Mouse (Mus musculus): Measurements from ENCODE around the gene Tmod3. TPM values are rescaled to one million over a fixed set of nuclear protein-coding genes. Genes with fewer than 3 reads are reported as not detected.

Gene Tmod3
- polyA plus RNA-seq, 1 experiment from 2014 or later: 111 TPM

DNA sequence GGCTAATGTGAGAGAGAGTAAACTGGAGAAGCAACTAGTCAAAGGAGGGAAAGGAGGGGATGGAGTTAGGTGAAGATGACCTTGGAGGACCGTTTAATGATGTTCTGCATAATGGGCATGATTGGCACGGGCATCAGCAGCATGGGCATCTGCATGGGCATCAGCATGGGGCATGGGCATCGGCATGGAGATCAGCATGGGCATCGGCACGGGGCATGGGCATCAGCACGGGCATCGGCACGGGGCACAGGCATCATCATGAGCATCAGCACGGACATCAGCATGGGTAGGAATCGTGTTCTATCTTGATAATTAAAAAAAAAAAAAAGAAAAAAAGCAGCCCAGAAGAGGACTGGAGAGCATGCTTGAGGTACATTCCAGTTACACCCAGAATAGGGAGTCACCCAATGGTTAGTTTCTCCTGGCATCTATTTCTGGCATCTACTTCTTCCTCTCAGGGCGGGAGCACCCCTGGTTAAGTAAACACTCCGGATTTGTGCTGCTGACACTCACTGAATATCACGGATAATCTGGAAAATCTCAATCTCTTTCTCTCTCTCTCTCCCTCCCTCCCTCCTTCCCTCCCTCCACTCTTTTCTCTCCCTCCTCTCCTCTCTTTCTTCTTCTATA lies 1.7 kb upstream of the Tmod3 start:
- Histone ChIP-seq H3K4me3 (ENCODE audit: low read depth, low read length) (no peak overlapping the region), H3K27me3 (ENCODE audit: control insufficient read depth, insufficient read depth, low read length) (no peaks in the 10 kb centered on the region), H3K9me3 (ENCODE audit: control insufficient read depth, low read length) (no peaks in the 10 kb centered on the region), H3K9ac (ENCODE audit: low read length) (no peak overlapping the region), H3K27ac (replicated peaks) (0 out of 2 replicates have a peak overlapping the region, but pooled peaks have one; percentile 49), H3K4me1 (replicated peaks; ENCODE audit: control insufficient read depth, insufficient read depth) (no peaks in the 10 kb centered on the region; the same call in 1 of the 2 replicates), H3K4me2 (replicated peaks; ENCODE audit: low read depth) (no peak overlapping the region), H3K36me3 (ENCODE audit: control insufficient read depth, insufficient read depth, low read length) (no peaks in the 10 kb centered on the region)
- no peak for TF ChIP-seq CTCF (IDR thresholded peaks at IDR 0.05; ENCODE audit: low read depth)
- no peak for TF ChIP-seq EP300 (optimal IDR thresholded peaks at IDR 0.05)
- 73% methylated on average over 13 of the region's 13 CpGs for WGBS
- DNase-seq (ENCODE audit: low spot score): no peak
- ATAC-seq (ENCODE audit: low FRiP score, low TSS enrichment): no peak

DNA sequence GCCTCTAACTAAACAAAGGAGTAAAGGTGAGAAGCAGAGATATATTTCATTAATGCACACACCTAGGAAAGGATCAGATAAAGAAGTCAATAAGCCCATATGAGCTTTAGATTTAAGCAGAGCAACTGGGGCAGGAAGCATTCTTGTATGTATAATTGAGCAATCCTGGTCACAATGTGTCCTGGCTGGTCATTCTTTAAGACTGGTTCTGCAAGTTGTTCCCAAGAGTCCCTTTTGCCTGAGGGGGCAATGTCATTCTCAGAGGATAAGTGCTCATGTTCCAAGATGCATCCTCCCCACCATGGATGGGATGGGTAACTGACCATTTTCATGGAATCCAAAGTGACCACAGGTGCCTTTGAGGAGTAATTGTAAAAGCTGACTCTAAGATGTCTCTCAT lies 896 bp upstream of the Tmod3 start:
- H3K27ac ChIP-seq (replicated peaks): no peak overlapping the region
- no peak for ATAC-seq (ENCODE audit: low FRiP score, low TSS enrichment)
- no peaks in the 10 kb centered on the region for H3K27me3 ChIP-seq (ENCODE audit: control insufficient read depth, insufficient read depth, low read length)
- no peak overlapping the region for H3K4me2 ChIP-seq (replicated peaks; ENCODE audit: low read depth)
- DNase-seq (ENCODE audit: low spot score): no peak
- no peaks in the 10 kb centered on the region for H3K9me3 ChIP-seq (ENCODE audit: control insufficient read depth, low read length)
- no peaks in the 10 kb centered on the region for H3K36me3 ChIP-seq (ENCODE audit: control insufficient read depth, insufficient read depth, low read length)
- H3K9ac ChIP-seq (ENCODE audit: low read length): no peak overlapping the region
- H3K4me3 ChIP-seq (ENCODE audit: low read depth, low read length): no peak overlapping the region
- H3K4me1 ChIP-seq (replicated peaks; ENCODE audit: control insufficient read depth, insufficient read depth): peaks cover 3% of the 10 kb centered on the region; the same call in 1 of the 2 replicates
- TF ChIP-seq EP300 (optimal IDR thresholded peaks at IDR 0.05) (no peak), CTCF (IDR thresholded peaks at IDR 0.05; ENCODE audit: low read depth) (no peak)

DNA sequence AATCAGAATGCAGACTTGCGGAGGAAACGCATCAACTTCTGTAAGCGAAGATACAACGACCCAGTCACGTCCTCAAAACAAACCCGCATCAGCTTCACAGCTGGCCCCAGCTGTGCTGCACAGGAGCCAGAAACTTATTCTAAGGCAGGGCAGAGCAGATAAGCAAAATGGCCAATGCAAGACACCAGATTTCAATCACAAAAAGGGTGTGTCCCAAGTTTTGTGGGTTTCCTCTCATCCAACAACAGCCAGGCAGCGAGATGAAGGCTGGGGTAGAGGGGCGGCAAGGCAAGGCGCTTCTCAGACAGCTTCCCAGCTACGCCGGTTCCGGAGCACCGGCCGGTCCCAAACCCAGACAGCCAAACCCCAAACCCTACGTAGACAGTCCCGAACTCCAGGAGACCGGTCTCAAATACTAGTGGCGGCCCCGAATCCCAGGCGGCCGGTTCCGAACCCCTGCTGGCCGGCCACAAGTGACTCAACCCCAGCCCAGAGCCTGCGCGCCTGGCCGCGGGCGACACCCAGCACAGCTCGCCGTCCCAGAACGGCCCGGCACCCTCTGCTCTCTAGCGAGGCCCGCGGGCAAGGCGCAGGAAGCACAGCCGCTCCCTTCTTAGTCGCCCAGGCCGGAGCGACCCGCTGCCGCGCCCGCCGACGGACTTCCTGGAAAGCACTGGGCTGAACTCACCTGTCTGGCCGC lies 495 bp downstream of the Tmod3 start:
- Histone ChIP-seq H3K27me3 (ENCODE audit: control insufficient read depth, insufficient read depth, low read length) (no peaks in the 10 kb centered on the region), H3K9ac (ENCODE audit: low read length) (peak overlapping the region; percentile 90), H3K36me3 (ENCODE audit: control insufficient read depth, insufficient read depth, low read length) (no peaks in the 10 kb centered on the region), H3K9me3 (ENCODE audit: control insufficient read depth, low read length) (no peaks in the 10 kb centered on the region), H3K4me1 (replicated peaks; ENCODE audit: control insufficient read depth, insufficient read depth) (peaks cover 3% of the 10 kb centered on the region; the same call in 1 of the 2 replicates), H3K27ac (replicated peaks) (peak overlapping the region; percentile 97), H3K4me3 (ENCODE audit: low read depth, low read length) (peak overlapping the region; percentile 86), H3K4me2 (replicated peaks; ENCODE audit: low read depth) (peak overlapping the region; percentile 67)
- under 1% methylated on average over 47 of the region's 47 CpGs for WGBS
- TF ChIP-seq CTCF (IDR thresholded peaks at IDR 0.05; ENCODE audit: low read depth): peak; percentile 25
- no peak for TF ChIP-seq EP300 (optimal IDR thresholded peaks at IDR 0.05)
- DNase-seq (ENCODE audit: low spot score) (no peak), ATAC-seq (ENCODE audit: low FRiP score, low TSS enrichment) (peak; percentile 91)

- Histone ChIP-seq H3K4me3 (ENCODE audit: low read depth, low read length) (peak overlapping the region; percentile 86), H3K4me2 (replicated peaks; ENCODE audit: low read depth) (peak overlapping the region; percentile 67), H3K27me3 (ENCODE audit: control insufficient read depth, insufficient read depth, low read length) (no peaks in the 10 kb centered on the region), H3K9ac (ENCODE audit: low read length) (peak overlapping the region; percentile 90), H3K27ac (replicated peaks) (peak overlapping the region; percentile 97), H3K4me1 (replicated peaks; ENCODE audit: control insufficient read depth, insufficient read depth) (peaks cover 3% of the 10 kb centered on the region; the same call in 1 of the 2 replicates), H3K9me3 (ENCODE audit: control insufficient read depth, low read length) (no peaks in the 10 kb centered on the region), H3K36me3 (ENCODE audit: control insufficient read depth, insufficient read depth, low read length) (no peaks in the 10 kb centered on the region)
- ATAC-seq (ENCODE audit: low FRiP score, low TSS enrichment) (no peak), DNase-seq (ENCODE audit: low spot score) (no peak)
- 13% methylated on average over 3 of the region's 3 CpGs for WGBS
- TF ChIP-seq CTCF (IDR thresholded peaks at IDR 0.05; ENCODE audit: low read depth): no peak
- TF ChIP-seq EP300 (optimal IDR thresholded peaks at IDR 0.05): no peak
Observed at GRCm38 (mm10) chr9:75558360-75558759, 1.1 kb downstream of the Tmod3 start.

DNA sequence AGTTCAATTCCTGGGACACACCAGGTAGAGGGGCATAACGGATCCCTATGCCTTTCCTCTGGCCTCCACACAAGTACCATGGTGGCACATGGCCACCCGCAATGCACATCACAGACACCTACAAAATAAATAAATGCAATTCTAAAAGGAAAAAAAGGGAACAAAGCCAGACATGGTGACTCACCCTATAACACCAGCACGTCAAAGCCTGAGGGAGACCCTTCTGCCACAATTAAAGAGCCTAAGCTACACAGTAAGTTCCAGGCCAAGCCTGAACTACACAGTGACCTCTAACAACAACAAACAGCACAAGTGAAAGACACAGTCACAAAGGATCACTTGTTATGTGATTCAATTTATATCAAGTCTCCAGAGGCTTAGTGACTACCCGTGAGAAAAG lies 5.7 kb downstream of the Tmod3 start:
- Histone ChIP-seq H3K27me3 (ENCODE audit: control insufficient read depth, insufficient read depth, low read length) (no peaks in the 10 kb centered on the region), H3K27ac (replicated peaks) (no peak overlapping the region), H3K4me1 (replicated peaks; ENCODE audit: control insufficient read depth, insufficient read depth) (peaks cover 3% of the 10 kb centered on the region; the same call in 1 of the 2 replicates), H3K4me3 (ENCODE audit: low read depth, low read length) (no peak overlapping the region), H3K36me3 (ENCODE audit: control insufficient read depth, insufficient read depth, low read length) (no peaks in the 10 kb centered on the region), H3K9me3 (ENCODE audit: control insufficient read depth, low read length) (no peaks in the 10 kb centered on the region), H3K9ac (ENCODE audit: low read length) (no peak overlapping the region), H3K4me2 (replicated peaks; ENCODE audit: low read depth) (no peak overlapping the region)
- WGBS: 53% methylated on average over 4 of the region's 4 CpGs
- TF ChIP-seq EP300 (optimal IDR thresholded peaks at IDR 0.05): no peak
- no peak for TF ChIP-seq CTCF (IDR thresholded peaks at IDR 0.05; ENCODE audit: low read depth)
- no peak for DNase-seq (ENCODE audit: low spot score)
- no peak for ATAC-seq (ENCODE audit: low FRiP score, low TSS enrichment)

GRCm38 (mm10) chr9:75551342-75551741 lies 8.1 kb downstream of the Tmod3 start:
- 29% methylated on average over 5 of the region's 5 CpGs for WGBS

More at GRCm38 (mm10) chr9:75551342-75551741, 8.1 kb downstream of the Tmod3 start:
- Histone ChIP-seq H3K9me3 (ENCODE audit: control insufficient read depth, low read length) (no peaks in the 10 kb centered on the region), H3K4me2 (replicated peaks; ENCODE audit: low read depth) (no peak overlapping the region), H3K4me1 (replicated peaks; ENCODE audit: control insufficient read depth, insufficient read depth) (peaks cover 3% of the 10 kb centered on the region; the same call in 1 of the 2 replicates), H3K4me3 (ENCODE audit: low read depth, low read length) (no peak overlapping the region), H3K36me3 (ENCODE audit: control insufficient read depth, insufficient read depth, low read length) (no peaks in the 10 kb centered on the region), H3K27me3 (ENCODE audit: control insufficient read depth, insufficient read depth, low read length) (no peaks in the 10 kb centered on the region), H3K27ac (replicated peaks) (no peak overlapping the region), H3K9ac (ENCODE audit: low read length) (no peak overlapping the region)
- no peak; the same call in 1 of the 2 replicates for ATAC-seq (ENCODE audit: low FRiP score, low TSS enrichment)
- no peak for DNase-seq (ENCODE audit: low spot score)
- TF ChIP-seq EP300 (optimal IDR thresholded peaks at IDR 0.05) (no peak), CTCF (IDR thresholded peaks at IDR 0.05; ENCODE audit: low read depth) (peak; percentile 50)

Data from stomach, postnatal 0 days (tissue).